Mouse (Mus musculus) MEL-GATA-1-ER (cell line): ENCODE measurements around the gene Abcc6.
"Not testable (repeated sequence)": the region's sequence is repeated elsewhere in the genome, so short reads cannot be mapped to it uniquely, and the experiment has no call there.

ENCODE experiments used
- DNase-seq: peaks from one replicate; pipeline ENCODE4 v3.0.0-alpha.2; 2012; ENCODE audit warnings: low read depth; ENCODE audit errors: extremely low read depth

Abcc6 gene

GRCm38 (mm10) chr7:45933766-45934165 lies 96.3 kb downstream of the Abcc6 start:
- not testable (repeated sequence) for DNase-seq

DNA sequence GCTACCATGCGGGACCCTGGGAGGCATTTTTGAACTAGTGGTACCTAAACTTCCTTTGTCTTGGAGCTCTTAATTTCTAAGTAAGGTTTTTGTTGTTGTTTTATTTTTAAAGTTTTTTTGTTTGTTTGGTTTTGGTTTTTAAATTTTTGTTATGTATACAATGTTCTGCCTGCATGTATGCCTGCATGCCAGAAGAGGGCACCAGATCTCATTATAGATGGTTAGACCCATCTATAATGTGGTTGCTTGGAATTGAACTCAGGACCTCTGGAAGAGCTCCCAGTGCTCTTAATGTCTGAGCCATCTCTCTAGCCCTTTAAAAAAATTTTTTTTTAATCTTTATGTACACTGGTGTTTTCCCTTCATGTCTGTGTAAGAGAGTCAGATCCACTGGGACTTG lies 100.4 kb downstream of the Abcc6 start:
- DNase-seq, result no peak

GRCm38 (mm10) chr7:45928626-45929295 lies 101.3 kb downstream of the Abcc6 start:
- DNase-seq, result no peak

DNA sequence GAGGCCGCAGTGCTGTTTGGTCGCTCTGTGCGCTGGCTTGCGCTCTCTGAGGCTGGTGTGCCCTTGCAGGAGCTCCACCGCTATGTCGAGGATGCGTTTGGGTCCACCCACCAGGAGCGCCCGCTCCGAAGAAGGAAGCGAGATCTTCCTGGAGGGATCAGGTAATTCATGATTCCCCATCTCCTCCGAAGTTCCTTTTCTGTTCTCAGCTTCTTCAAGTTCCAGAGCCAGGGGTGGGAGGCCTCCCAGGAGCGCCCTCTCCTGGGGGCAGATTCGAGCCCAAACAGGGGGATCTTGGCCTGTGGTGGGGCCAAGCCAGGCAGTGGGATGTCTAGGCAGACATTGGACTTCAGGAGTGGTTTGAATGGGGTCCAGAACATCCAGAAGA lies 105.7 kb downstream of the Abcc6 start:
- DNase-seq, result no peak

DNA sequence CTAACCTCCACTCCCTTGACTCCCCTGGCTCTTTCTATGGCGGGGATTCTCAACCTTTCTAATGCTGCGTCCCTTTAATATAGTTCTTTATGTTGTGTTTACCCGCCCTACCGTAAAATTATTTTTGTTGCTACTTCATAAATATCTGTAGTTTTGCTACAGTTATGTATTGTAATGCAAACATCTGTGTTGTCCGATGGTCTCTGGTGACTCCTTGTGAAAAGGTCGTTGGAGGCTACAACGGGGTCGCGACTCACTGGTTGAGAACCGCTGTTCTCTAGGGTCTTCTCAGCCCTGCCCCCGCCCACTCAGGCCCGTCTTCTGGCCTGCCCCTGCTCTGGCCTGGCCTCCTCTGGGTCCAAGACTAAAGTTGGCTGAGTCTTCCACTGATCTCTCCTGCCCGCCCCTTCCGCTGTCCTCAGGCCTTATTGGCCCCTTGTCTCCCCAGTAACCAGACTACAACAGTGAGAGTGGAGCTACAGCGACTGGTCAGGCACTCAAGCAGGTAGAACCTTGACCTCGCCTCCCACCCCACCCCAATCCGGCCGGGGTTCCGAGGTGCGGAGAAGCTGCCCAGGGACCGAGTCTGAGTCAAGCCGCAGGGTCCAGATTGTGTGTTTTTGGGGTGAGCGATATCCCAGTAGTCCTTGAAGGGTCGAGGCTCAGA lies 106.2 kb downstream of the Abcc6 start, which contains the start of gene Ccdc114:
Gene Ccdc114 (plus strand): TSS at position 311 of the 667 bp plus-strand sequence.
- no peak for DNase-seq

GRCm38 (mm10) chr7:45922928-45923761 lies 107.0 kb downstream of the Abcc6 start:
- peak; percentile 96 for DNase-seq

- no peak for DNase-seq
Measured at GRCm38 (mm10) chr7:45921950-45922600, 108.0 kb downstream of the Abcc6 start.

DNA sequence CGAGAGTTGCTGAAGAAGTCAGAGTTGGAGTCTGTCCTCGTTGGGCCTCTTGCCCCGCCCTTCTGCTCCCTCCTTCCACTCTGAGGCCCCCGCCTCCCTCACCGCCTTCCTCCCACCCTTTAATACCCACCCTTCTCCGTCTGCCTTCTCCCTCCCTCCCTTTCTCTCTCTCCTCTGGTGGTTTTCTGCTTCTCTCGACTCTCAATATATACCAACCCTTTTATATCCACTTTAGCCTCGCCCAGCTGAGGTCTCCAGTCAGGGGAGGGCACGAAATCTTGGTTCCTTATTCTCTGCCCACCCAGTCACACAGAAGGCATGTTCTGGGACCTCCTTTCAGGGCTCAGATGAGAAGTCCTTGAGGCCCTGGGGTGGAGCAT lies 108.9 kb downstream of the Abcc6 start, which contains the start of gene Emp3:
Gene Emp3 (minus strand): TSS at position 163 of the 380 bp plus-strand sequence.
- DNase-seq, result peak; percentile 88

DNA sequence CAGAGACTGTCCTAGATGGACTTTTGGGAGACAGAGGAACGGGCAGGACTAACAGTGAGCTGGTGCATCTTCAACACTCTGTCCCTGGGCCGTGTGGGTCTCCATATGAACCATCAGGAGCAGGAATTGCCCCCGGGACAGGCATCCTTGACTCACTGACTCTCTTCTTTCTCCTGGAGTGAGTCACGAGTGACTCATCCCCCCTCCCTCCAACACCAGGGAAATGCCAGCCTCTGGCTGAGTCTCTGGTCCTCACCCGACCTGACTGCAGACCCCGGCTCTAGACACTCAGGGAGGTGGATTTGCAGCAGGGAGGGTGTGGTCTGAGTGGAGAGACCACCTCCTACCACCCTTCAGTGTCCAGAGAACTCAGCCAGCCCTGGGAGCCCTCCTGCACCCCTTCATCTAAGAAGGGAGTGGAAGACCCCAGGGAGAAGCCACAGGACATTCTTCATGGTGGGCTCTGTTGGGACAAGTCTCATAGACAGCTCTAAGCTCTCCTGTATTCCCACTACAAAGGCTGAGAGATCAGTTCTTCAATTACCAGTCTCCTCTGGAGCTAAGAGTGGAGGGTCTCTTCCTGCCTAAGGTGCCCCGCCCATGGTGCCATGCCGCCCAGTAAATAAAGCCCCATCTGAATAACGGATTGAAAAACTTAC lies 109.4 kb downstream of the Abcc6 start:
- DNase-seq, result no peak

DNA sequence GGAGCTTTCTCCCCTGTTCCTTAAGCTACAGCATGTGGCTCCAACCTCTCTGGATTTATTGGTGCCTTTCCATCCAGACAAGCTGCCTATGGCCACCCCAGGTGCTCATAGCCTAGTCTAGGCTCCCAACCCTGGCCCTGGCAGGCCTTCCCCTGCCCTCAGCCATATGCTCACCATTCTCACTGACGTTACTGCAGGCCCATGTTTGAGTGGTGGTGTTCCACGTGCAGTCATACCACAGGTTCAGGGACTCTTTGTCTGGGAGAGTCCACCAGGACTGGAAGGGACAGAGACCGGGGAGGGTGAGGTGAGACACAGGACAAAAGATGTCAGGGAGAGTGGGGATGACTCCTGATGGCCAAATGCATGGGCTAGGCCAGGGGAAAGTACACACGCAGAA lies 110.3 kb downstream of the Abcc6 start:
- no peak for DNase-seq

GRCm38 (mm10) chr7:45919083-45919671 lies 110.9 kb downstream of the Abcc6 start:
- DNase-seq, result no peak

- no peak for DNase-seq
Measured at GRCm38 (mm10) chr7:45917926-45918325, 112.2 kb downstream of the Abcc6 start.
